Mouse (Mus musculus) forebrain, embryonic 13.5 days (tissue): Measurements from ENCODE around the gene Ankrd6. TPM values are rescaled to one million over a fixed set of nuclear protein-coding genes. Genes with fewer than 3 reads are reported as not detected.
A peak's percentile ranks its signal among the peaks of the same experiment; 100 is the strongest.

ENCODE experiments used
- ATAC-seq: fragments of 200-750 bp; cut with Nextera tagmentation; 2 replicates; pipeline ENCODE4 v1.8.0; 2017
- H3K27ac ChIP-seq: fragments of 300-500 bp; sonication (generic); 2 replicates; pipeline ENCODE4 v1.5.1; 2015; ENCODE audit warnings: inconsistent platforms, mild to moderate bottlenecking, moderate library complexity
- H3K27me3 ChIP-seq: fragments of 300-500 bp; sonication (generic); 2 replicates; pipeline ENCODE4 v1.6.1; 2015; ENCODE audit warnings: mild to moderate bottlenecking, inconsistent platforms
- H3K36me3 ChIP-seq: fragments of 300-500 bp; sonication (generic); 2 replicates; pipeline ENCODE4 v1.6.1; 2015; ENCODE audit warnings: mild to moderate bottlenecking, inconsistent platforms; ENCODE audit not compliant: poor library complexity, severe bottlenecking
- H3K4me1 ChIP-seq: fragments of 300-500 bp; sonication (generic); 2 replicates; pipeline ENCODE4 v1.6.1; 2015; ENCODE audit warnings: inconsistent platforms
- H3K4me2 ChIP-seq: fragments of 300-500 bp; sonication (generic); 2 replicates; pipeline ENCODE4 v1.6.1; 2015; ENCODE audit warnings: inconsistent platforms, mild to moderate bottlenecking, moderate library complexity
- H3K4me3 ChIP-seq: fragments of 300-500 bp; sonication (generic); 2 replicates; pipeline ENCODE4 v1.5.1; 2015; ENCODE audit warnings: mild to moderate bottlenecking, inconsistent platforms
- H3K9ac ChIP-seq: fragments of 300-500 bp; sonication (generic); 2 replicates; pipeline ENCODE4 v1.6.1; 2015; ENCODE audit warnings: mild to moderate bottlenecking, inconsistent platforms
- H3K9me3 ChIP-seq: fragments of 300-500 bp; sonication (generic); replicated peaks from 2 replicates; pipeline ENCODE4 v1.6.1; 2016; ENCODE audit warnings: inconsistent platforms
- WGBS: fragments of 180-500 bp; shearing (Covaris S2); methylation state at CpG from one replicate; pipeline ENCODE4 v1.1.7; 2015; 5-methylcytosine and 5-hydroxymethylcytosine counted together
- polyA plus RNA-seq: library from polyadenylated mRNA; unstranded; fragments of >200 nt; fragmentation: Nextera tagmentation; extraction: Ambion mirVana; gene quantifications from 2 replicates; pipeline ENCODE4 v1.2.1, GENCODE M21; 2015

The Ankrd6 gene
- polyA plus RNA-seq, 1 experiment from 2014 or later: 27.5 TPM

- Histone ChIP-seq H3K4me3 (peak within 1 kb of the TSS; percentile 68), H3K27me3 (no peaks in the 10 kb centered on the region), H3K36me3 (peaks cover 2% of the 10 kb centered on the region; the same call in 1 of the 2 replicates), H3K27ac (peak within 1 kb of the TSS; percentile 99), H3K4me1 (peaks cover 9% of the 10 kb centered on the region), H3K9me3 (no peaks in the 10 kb centered on the region), H3K9ac (peak within 1 kb of the TSS; percentile 92), H3K4me2 (peak within 1 kb of the TSS; percentile 72)
- under 1% methylated on average over 53 of the region's 53 CpGs for WGBS
- peak; percentile 94 for ATAC-seq
Observed at GRCm38 (mm10) chr4:32799966-32800576, 150.6 kb downstream of the Ankrd6 start, which contains the start of gene Lyrm2. Lyrm2 (plus strand) TSS chr4:32800253.

DNA sequence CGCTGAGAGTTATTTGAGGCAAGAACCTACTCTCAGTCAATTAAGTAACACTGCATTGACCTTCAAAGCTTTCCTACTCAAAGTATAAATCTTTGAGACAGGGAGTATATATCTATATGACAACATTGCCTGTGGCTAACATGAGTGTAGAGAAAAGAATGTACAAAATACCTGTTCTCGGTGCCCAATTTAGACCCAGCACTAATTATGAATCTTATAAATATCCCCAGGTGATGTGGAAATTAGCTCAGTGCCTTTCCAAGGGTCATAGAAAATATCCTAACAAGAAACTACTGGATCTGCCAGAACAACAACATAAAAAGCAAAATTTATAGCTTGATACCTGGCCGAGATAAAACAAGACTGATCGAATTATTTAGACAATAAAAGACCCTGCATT is 151.7 kb downstream of the Ankrd6 start:
- Histone ChIP-seq H3K9me3 (no peaks in the 10 kb centered on the region), H3K4me2 (no peak overlapping the region), H3K4me3 (no peak overlapping the region), H3K27ac (no peak overlapping the region), H3K27me3 (no peaks in the 10 kb centered on the region), H3K9ac (no peak overlapping the region), H3K36me3 (no peaks in the 10 kb centered on the region), H3K4me1 (peaks cover 9% of the 10 kb centered on the region)
- WGBS: 97% methylated on average over 4 of the region's 4 CpGs
- ATAC-seq: no peak

- no peak for ATAC-seq
- no peaks in the 10 kb centered on the region for H3K4me1 ChIP-seq
- no peaks in the 10 kb centered on the region for H3K27me3 ChIP-seq
- 87% methylated on average over 4 of the region's 4 CpGs for WGBS
- no peaks in the 10 kb centered on the region for H3K9me3 ChIP-seq
- no peak overlapping the region for H3K27ac ChIP-seq
- H3K9ac ChIP-seq: no peak overlapping the region
- 0 out of 2 replicates have a peak, but pooled peaks cover 4% of the 10 kb centered on the region for H3K36me3 ChIP-seq
- H3K4me2 ChIP-seq: no peak overlapping the region
- no peak overlapping the region for H3K4me3 ChIP-seq
Observed at GRCm38 (mm10) chr4:32789020-32789419, 161.6 kb downstream of the Ankrd6 start.

GRCm38 (mm10) chr4:32787110-32787509 is 163.5 kb downstream of the Ankrd6 start:
- H3K9ac ChIP-seq: no peak overlapping the region
- H3K4me2 ChIP-seq: no peak overlapping the region
- H3K27me3 ChIP-seq: no peaks in the 10 kb centered on the region
- H3K36me3 ChIP-seq: 0 out of 2 replicates have a peak, but pooled peaks cover 4% of the 10 kb centered on the region
- H3K9me3 ChIP-seq: no peaks in the 10 kb centered on the region
- H3K27ac ChIP-seq: no peak overlapping the region
- no peak for ATAC-seq
- H3K4me3 ChIP-seq: no peak overlapping the region
- WGBS: 96% methylated on average over 1 of the region's 1 CpGs
- no peaks in the 10 kb centered on the region for H3K4me1 ChIP-seq

DNA sequence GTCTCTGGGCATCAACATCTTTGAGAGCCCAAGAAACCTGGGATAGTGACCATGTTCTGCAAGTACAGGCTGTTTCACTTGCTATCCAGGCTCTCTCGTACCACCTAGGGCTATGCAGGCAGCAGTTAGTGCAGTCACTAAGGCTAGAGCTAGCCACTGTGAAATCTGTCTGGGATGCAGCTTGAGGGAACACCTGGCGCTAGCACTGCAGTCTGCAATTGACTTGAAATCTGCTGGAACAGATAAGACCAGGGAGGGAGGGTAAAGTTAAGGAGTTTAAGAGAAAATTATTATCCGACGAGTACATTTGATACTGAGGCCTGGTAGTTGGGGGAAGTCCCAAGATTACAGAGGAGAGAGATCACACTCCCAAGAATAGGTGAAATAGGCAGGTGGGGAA is 170.6 kb downstream of the Ankrd6 start:
- WGBS: 96% methylated on average over 4 of the region's 4 CpGs
- no peaks in the 10 kb centered on the region for H3K9me3 ChIP-seq
- peaks cover 26% of the 10 kb centered on the region for H3K36me3 ChIP-seq
- H3K27me3 ChIP-seq: no peaks in the 10 kb centered on the region
- H3K4me2 ChIP-seq: no peak overlapping the region
- no peak overlapping the region for H3K9ac ChIP-seq
- no peak overlapping the region for H3K4me3 ChIP-seq
- H3K27ac ChIP-seq: no peak overlapping the region
- H3K4me1 ChIP-seq: no peaks in the 10 kb centered on the region
- ATAC-seq: no peak

DNA sequence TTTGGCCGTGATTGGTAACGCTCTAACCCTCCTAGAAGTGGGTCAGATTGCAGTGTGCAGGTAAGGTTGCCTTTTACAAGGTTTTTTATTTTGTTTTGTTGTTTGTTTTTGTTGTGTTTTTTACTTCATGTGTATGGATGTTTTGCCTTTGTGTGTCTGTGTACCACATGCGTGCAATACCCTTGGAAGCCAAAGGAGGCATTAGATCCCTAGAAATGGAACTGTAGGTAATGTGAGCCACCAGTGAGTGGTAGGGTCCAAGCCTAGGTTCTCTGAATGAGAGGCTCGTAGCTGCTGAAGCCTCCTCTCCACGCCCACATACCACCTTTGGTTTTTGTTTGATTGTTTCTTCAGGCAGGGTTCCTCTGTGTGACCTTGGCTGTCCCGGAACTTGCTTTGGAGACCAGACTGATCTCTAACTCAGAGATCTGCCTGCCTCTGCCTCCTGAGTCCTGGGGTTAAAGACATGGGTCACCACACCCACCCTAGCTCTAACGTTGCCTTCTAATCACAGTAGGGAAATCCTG is 180.3 kb downstream of the Ankrd6 start:
- Histone ChIP-seq H3K27ac (no peak overlapping the region), H3K9ac (no peak overlapping the region), H3K4me3 (no peak overlapping the region), H3K9me3 (no peaks in the 10 kb centered on the region), H3K4me1 (no peaks in the 10 kb centered on the region), H3K36me3 (peaks cover 70% of the 10 kb centered on the region), H3K27me3 (no peaks in the 10 kb centered on the region), H3K4me2 (no peak overlapping the region)
- 97% methylated on average over 7 of the region's 7 CpGs for WGBS
- ATAC-seq: no peak

DNA sequence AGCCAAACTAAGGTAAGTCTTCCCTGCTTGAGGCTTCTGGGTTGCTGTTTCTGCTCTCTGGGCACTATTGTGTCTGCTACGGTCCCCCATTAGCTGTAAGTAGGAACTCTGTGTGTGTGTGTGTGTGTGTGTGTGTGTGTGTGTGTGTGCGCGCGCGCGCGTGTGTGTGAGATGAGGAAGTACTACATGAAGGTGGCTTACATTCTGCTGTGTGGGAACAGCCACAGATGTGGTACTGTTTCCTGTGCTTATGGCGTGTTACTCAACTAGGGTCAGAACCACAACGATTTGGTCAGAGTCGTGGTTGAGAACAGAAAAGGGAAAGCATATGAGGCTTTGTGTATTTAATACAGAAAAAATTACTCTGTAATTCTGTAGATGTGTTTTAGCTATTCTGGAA is 182.6 kb downstream of the Ankrd6 start:
- Histone ChIP-seq H3K27me3 (no peaks in the 10 kb centered on the region), H3K9me3 (no peaks in the 10 kb centered on the region), H3K4me2 (no peak overlapping the region), H3K4me1 (no peaks in the 10 kb centered on the region), H3K4me3 (no peak overlapping the region), H3K27ac (no peak overlapping the region), H3K36me3 (peaks cover 71% of the 10 kb centered on the region), H3K9ac (no peak overlapping the region)
- 93% methylated on average over 10 of the region's 10 CpGs for WGBS
- ATAC-seq: no peak

GRCm38 (mm10) chr4:32767471-32767870 is 183.2 kb downstream of the Ankrd6 start:
- WGBS: 68% methylated on average over 7 of the region's 7 CpGs

DNA sequence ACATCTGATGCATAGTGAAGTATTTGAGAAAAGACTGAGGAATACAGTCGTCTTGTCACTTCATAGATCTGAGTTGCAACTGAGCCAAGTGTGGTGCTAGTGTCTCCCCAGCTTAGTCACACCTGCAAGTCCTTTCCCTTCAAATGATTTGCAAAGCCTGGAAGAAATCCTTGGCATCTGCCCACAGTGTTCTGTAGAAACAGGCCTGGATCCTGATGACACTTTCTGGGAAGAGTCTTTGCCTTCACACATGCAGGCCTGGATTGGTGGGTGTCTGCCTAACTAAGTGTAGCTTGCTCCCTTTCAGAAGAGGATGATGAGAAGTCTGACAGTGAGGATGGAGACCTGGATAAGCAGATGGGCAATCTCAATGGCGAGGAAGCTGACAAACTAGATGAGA is 193.2 kb downstream of the Ankrd6 start:
- 98% methylated on average over 2 of the region's 2 CpGs for WGBS
- no peak for ATAC-seq
- Histone ChIP-seq H3K27me3 (no peaks in the 10 kb centered on the region), H3K9ac (no peak overlapping the region), H3K4me3 (no peak overlapping the region), H3K9me3 (no peaks in the 10 kb centered on the region), H3K4me1 (no peaks in the 10 kb centered on the region), H3K27ac (no peak overlapping the region), H3K4me2 (no peak overlapping the region), H3K36me3 (peaks cover 80% of the 10 kb centered on the region)

More at GRCm38 (mm10) chr4:32767471-32767870, 183.2 kb downstream of the Ankrd6 start:
- H3K4me3 ChIP-seq: no peak overlapping the region
- H3K36me3 ChIP-seq: peaks cover 71% of the 10 kb centered on the region
- H3K27ac ChIP-seq: no peak overlapping the region
- no peak overlapping the region for H3K9ac ChIP-seq
- H3K9me3 ChIP-seq: no peaks in the 10 kb centered on the region
- no peaks in the 10 kb centered on the region for H3K4me1 ChIP-seq
- H3K27me3 ChIP-seq: no peaks in the 10 kb centered on the region
- ATAC-seq: no peak
- H3K4me2 ChIP-seq: no peak overlapping the region

Other genes with a start within 250 kb of the Ankrd6 start
- gene Lyrm2, start 150.6 kb downstream of the Ankrd6 start, polyA plus RNA-seq: 170 and 172 TPM in 2 replicates
- gene Rragd, start 32.2 kb upstream of the Ankrd6 start, polyA plus RNA-seq: 22.7 and 23.9 TPM in 2 replicates
- gene Ube2j1, start 80.6 kb upstream of the Ankrd6 start, polyA plus RNA-seq: 46.5 and 47.2 TPM in 2 replicates
- 0.48 and 0.69 TPM in 2 replicates for gene Gabrr2, start 112.2 kb upstream of the Ankrd6 start, polyA plus RNA-seq
- not detected in 2 replicates for gene Gabrr1, start 181.7 kb upstream of the Ankrd6 start, polyA plus RNA-seq
- gene Pm20d2, start 238.9 kb upstream of the Ankrd6 start, polyA plus RNA-seq: 2.1 TPM in 2 replicates